In the genomic region with DNA sequence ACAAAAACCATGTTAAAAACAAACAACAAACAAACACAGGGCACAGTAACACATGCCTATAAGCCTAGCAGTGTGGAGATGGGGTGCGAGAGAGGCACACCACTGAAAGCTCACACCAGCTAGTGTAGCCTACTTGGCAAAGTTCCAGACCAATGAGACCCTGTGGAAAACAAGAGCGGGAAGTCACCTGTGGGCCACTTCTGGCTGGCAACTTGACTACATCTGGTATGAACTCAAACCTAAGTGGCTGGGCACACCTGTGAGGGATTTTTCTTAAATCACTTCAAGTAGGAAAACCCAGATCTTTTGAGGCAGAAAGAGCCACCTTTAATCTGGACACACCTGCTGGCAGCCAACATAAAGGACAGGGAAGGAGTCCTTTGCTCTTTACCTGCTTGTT, we compare ENCODE assay signal across 26 mouse cellular contexts. TPM values are rescaled to one million over a fixed set of nuclear protein-coding genes. Genes with fewer than 3 reads are reported as not detected.
DNase-seq lines count a peak whose midpoint lies in the region; ATAC-seq and TF ChIP-seq lines count a peak whose summit lies in the region.
"Had no signal": no experiment of that assay in that cellular context is flagged by ENCODE, and none has a peak within 500 bp of the region (broad histone marks: within the 10 kb centered on the region; RNA-seq: fewer than 3 reads in every experiment).

No protein-coding gene starts in this region.

- no peak for TF ChIP-seq CTCF in bone marrow macrophage, adult 2 months (IDR thresholded peaks at IDR 0.05; ENCODE audit: low read depth, low read length)

- H3K9ac ChIP-seq in embryonic facial prominence, embryonic 14.5 days (ENCODE audit: low read depth, low read length) = no peak overlapping the region
- no peak overlapping the region for H3K9ac ChIP-seq in lung, embryonic 15.5 days
- H3K9ac ChIP-seq: embryonic facial prominence, embryonic 13.5 days; forebrain, embryonic 13.5 days; forebrain, postnatal 0 days; heart, embryonic 13.5 days; hindbrain, embryonic 14.5 days had no signal

- no peaks in the 10 kb centered on the region for H3K27me3 ChIP-seq in embryonic facial prominence, embryonic 14.5 days (replicated peaks; ENCODE audit: control insufficient read depth, insufficient read depth, low read length)
- no peaks in the 10 kb centered on the region for H3K27me3 ChIP-seq in embryonic facial prominence, embryonic 10.5 days (replicated peaks; ENCODE audit: low read depth, poor library complexity, severe bottlenecking)
- H3K27me3 ChIP-seq in lung, embryonic 15.5 days = no peaks in the 10 kb centered on the region
- H3K27me3 ChIP-seq: embryonic facial prominence, embryonic 13.5 days; forebrain, embryonic 13.5 days; heart, embryonic 13.5 days had no signal

- 0 out of 2 replicates have a peak, but pooled peaks cover 3% of the 10 kb centered on the region for H3K36me3 ChIP-seq in embryonic facial prominence, embryonic 14.5 days (ENCODE audit: control insufficient read depth, insufficient read depth, low read length)
- H3K36me3 ChIP-seq in embryonic facial prominence, embryonic 10.5 days (replicated peaks) = peaks cover 6% of the 10 kb centered on the region
- no peaks in the 10 kb centered on the region for H3K36me3 ChIP-seq in lung, embryonic 15.5 days
- H3K36me3 ChIP-seq: heart, embryonic 13.5 days had no signal

- H3K4me2 ChIP-seq in embryonic facial prominence, embryonic 14.5 days (ENCODE audit: low read depth, low read length) = no peak overlapping the region
- no peak overlapping the region for H3K4me2 ChIP-seq in lung, embryonic 15.5 days
- H3K4me2 ChIP-seq: embryonic facial prominence, embryonic 13.5 days; forebrain, embryonic 13.5 days; hindbrain, embryonic 14.5 days had no signal

- WGBS in embryonic facial prominence, embryonic 14.5 days = 75% methylated on average over 2 of the region's 2 CpGs
- WGBS in embryonic facial prominence, embryonic 10.5 days = 96% methylated on average over 2 of the region's 2 CpGs
- WGBS in lung, embryonic 15.5 days = 54% methylated on average over 2 of the region's 2 CpGs

- H3K4me1 ChIP-seq in embryonic facial prominence, embryonic 14.5 days (ENCODE audit: control insufficient read depth, insufficient read depth, low read length) = 0 out of 2 replicates have a peak, but pooled peaks cover 6% of the 10 kb centered on the region
- H3K4me1 ChIP-seq in embryonic facial prominence, embryonic 10.5 days = peaks cover 3% of the 10 kb centered on the region; the same call in 1 of the 2 replicates
- H3K4me1 ChIP-seq in lung, embryonic 15.5 days = peaks cover 36% of the 10 kb centered on the region
- H3K4me1 ChIP-seq in bone marrow macrophage, adult 2 months (ENCODE audit: control insufficient read depth, insufficient read depth, low read length) = peaks cover 68% of the 10 kb centered on the region

- peak; percentile 48 for DNase-seq in embryonic facial prominence, embryonic 14.5 days (ENCODE audit: low spot score)
- no peak for DNase-seq in embryonic facial prominence, embryonic 10.5 days (ENCODE audit: low spot score)
- no peak for DNase-seq in lung, postnatal 10 days
- no peak for DNase-seq in cerebellum, postnatal 4 days (ENCODE audit: low spot score in 2 of 2)
- DNase-seq: adrenal gland, adult 8-10 months; adrenal gland, postnatal 25 days; cerebellum, adult 18-20 months; cerebellum, adult 9-10 months; cerebellum, postnatal 14 days; forebrain, postnatal 0 days; gastrocnemius, adult 2 months; gastrocnemius, postnatal 14 days; heart, adult 18-20 months; heart, postnatal 14 days; heart, postnatal 4 days had no signal

- no peak for TF ChIP-seq POLR2A in bone marrow macrophage, adult 2 months (IDR thresholded peaks at IDR 0.05; ENCODE audit: borderline replicate concordance, low read depth, low read length)

- H3K27ac ChIP-seq in embryonic facial prominence, embryonic 14.5 days (replicated peaks; ENCODE audit: low read depth, low read length) = no peak overlapping the region
- no peak overlapping the region for H3K27ac ChIP-seq in embryonic facial prominence, embryonic 10.5 days (replicated peaks)
- H3K27ac ChIP-seq in lung, embryonic 15.5 days = peak overlapping the region; percentile 48
- peak overlapping the region; percentile 5 for H3K27ac ChIP-seq in bone marrow macrophage, adult 2 months (ENCODE audit: insufficient read depth, low read depth, low read length)
- H3K27ac ChIP-seq: embryonic facial prominence, embryonic 13.5 days; forebrain, embryonic 10.5 days; forebrain, embryonic 13.5 days; gastrocnemius, adult 2 months; heart, embryonic 13.5 days; hindbrain, embryonic 14.5 days; hindbrain, postnatal 0 days had no signal

- H3K4me3 ChIP-seq in embryonic facial prominence, embryonic 14.5 days (ENCODE audit: low read depth, low read length) = no peak overlapping the region
- H3K4me3 ChIP-seq in embryonic facial prominence, embryonic 10.5 days = no peak overlapping the region
- no peak overlapping the region for H3K4me3 ChIP-seq in lung, embryonic 15.5 days
- no peak overlapping the region for H3K4me3 ChIP-seq in bone marrow macrophage, adult 2 months (ENCODE audit: insufficient read depth, low read length)
- H3K4me3 ChIP-seq: embryonic facial prominence, embryonic 13.5 days; forebrain, embryonic 10.5 days; forebrain, embryonic 13.5 days; gastrocnemius, adult 2 months; heart, embryonic 10.5 days; heart, embryonic 13.5 days had no signal

- ATAC-seq in embryonic facial prominence, embryonic 14.5 days (ENCODE audit: low read depth) = no peak; the same call in 1 of the 2 replicates
- 0 out of 2 replicates have a peak, but pooled peaks have one; percentile 31 for ATAC-seq in lung, embryonic 15.5 days (ENCODE audit: borderline replicate concordance, extremely low read depth, low FRiP score, low TSS enrichment)
- ATAC-seq: activated CD4-positive, CD25-positive, alpha-beta regulatory T cell, adult 4 months; forebrain, embryonic 13.5 days; forebrain, postnatal 0 days; hindbrain, postnatal 0 days; inflammation-experienced regulatory T-cells, adult 6 months had no signal

- H3K9me3 ChIP-seq in embryonic facial prominence, embryonic 14.5 days (ENCODE audit: control insufficient read depth, low read length) = no peaks in the 10 kb centered on the region
- H3K9me3 ChIP-seq in embryonic facial prominence, embryonic 10.5 days = no peaks in the 10 kb centered on the region
- H3K9me3 ChIP-seq in lung, embryonic 15.5 days = no peaks in the 10 kb centered on the region
- H3K9me3 ChIP-seq: embryonic facial prominence, embryonic 13.5 days; forebrain, embryonic 10.5 days; forebrain, embryonic 13.5 days; heart, embryonic 10.5 days; heart, embryonic 13.5 days had no signal

RNA-seq across cellular contexts. Expression of a gene that starts 11.0 kb away (rescaled TPM):
- 24.5 and 28.6 TPM in 2 replicates for polyA plus RNA-seq in embryonic facial prominence, embryonic 14.5 days (2014; fragmentation: Nextera tagmentation; extraction: Ambion mirVana)
- 25.0 and 26.3 TPM in 2 replicates for polyA plus RNA-seq in embryonic facial prominence, embryonic 10.5 days (2016; fragmentation: Nextera tagmentation; extraction: Ambion mirVana)
- 23.2 and 24.2 TPM in 2 replicates for polyA plus RNA-seq in lung, embryonic 15.5 days (2015; fragmentation: Nextera tagmentation; extraction: Ambion mirVana)
- polyA plus RNA-seq in bone marrow macrophage, adult 2 months (2012; ENCODE audit: insufficient read depth, insufficient read length, missing spikeins) = 62.6 and 66.0 TPM in 2 replicates

RNA-seq across cellular contexts. Expression of a gene that starts 55.8 kb away (rescaled TPM):
- polyA plus RNA-seq in embryonic facial prominence, embryonic 14.5 days (2014; fragmentation: Nextera tagmentation; extraction: Ambion mirVana) = 1.1 and 2.0 TPM in 2 replicates
- 0.15 and 0.27 TPM in 2 replicates for polyA plus RNA-seq in embryonic facial prominence, embryonic 10.5 days (2016; fragmentation: Nextera tagmentation; extraction: Ambion mirVana)
- 1.1 TPM in 2 replicates for polyA plus RNA-seq in lung, embryonic 15.5 days (2015; fragmentation: Nextera tagmentation; extraction: Ambion mirVana)
- not detected in 2 replicates for polyA plus RNA-seq in bone marrow macrophage, adult 2 months (2012; ENCODE audit: insufficient read depth, insufficient read length, missing spikeins)
- polyA plus RNA-seq: forebrain, embryonic 10.5 days; inflammation-experienced regulatory T-cells, adult 6 months had no signal

Comparison
In these comparisons a context has a peak if more than half of its experiments do, and no peak if none do; other contexts are left out.
1. H3K27ac ChIP-seq: peak in lung, embryonic 15.5 days (single experiment) and bone marrow macrophage, adult 2 months (single experiment); none in embryonic facial prominence, embryonic 14.5 days (single experiment) and embryonic facial prominence, embryonic 10.5 days (single experiment).